Mouse (Mus musculus) neural tube, embryonic 13.5 days (tissue): ENCODE results near the gene Dcn. TPM values are rescaled to one million over a fixed set of nuclear protein-coding genes. Genes with fewer than 3 reads are reported as not detected.

Experiments
- ATAC-seq: fragments of 200-750 bp; cut with Nextera tagmentation; 2 replicates; pipeline ENCODE4 v1.8.0; 2017; ENCODE audit warnings: low read depth, mild to moderate bottlenecking, moderate TSS enrichment, moderate library complexity
- H3K27ac ChIP-seq: fragments of 300-500 bp; sonication (generic); replicated peaks from 2 replicates; pipeline ENCODE4 v1.5.1; 2015; ENCODE audit warnings: moderate library complexity, mild to moderate bottlenecking, inconsistent platforms
- H3K27me3 ChIP-seq: fragments of 300-500 bp; sonication (generic); 2 replicates; pipeline ENCODE4 v1.6.1; 2015; ENCODE audit warnings: mild to moderate bottlenecking, inconsistent platforms
- H3K36me3 ChIP-seq: fragments of 300-500 bp; sonication (generic); 2 replicates; pipeline ENCODE4 v1.6.1; 2015; ENCODE audit warnings: mild to moderate bottlenecking, inconsistent platforms
- H3K4me1 ChIP-seq: fragments of 300-500 bp; sonication (generic); replicated peaks from 2 replicates; pipeline ENCODE4 v1.6.1; 2015; ENCODE audit warnings: inconsistent platforms
- H3K4me2 ChIP-seq: fragments of 300-500 bp; sonication (generic); 2 replicates; pipeline ENCODE4 v1.6.1; 2015; ENCODE audit warnings: inconsistent platforms, mild to moderate bottlenecking, moderate library complexity
- H3K4me3 ChIP-seq: fragments of 300-500 bp; sonication (generic); 2 replicates; pipeline ENCODE4 v1.5.1; 2015; ENCODE audit warnings: mild to moderate bottlenecking, inconsistent platforms
- H3K9ac ChIP-seq: fragments of 300-500 bp; sonication (generic); 2 replicates; pipeline ENCODE4 v1.6.1; 2015; ENCODE audit warnings: moderate library complexity, mild to moderate bottlenecking, inconsistent platforms
- H3K9me3 ChIP-seq: fragments of 300-500 bp; sonication (generic); 2 replicates; pipeline ENCODE4 v1.6.1; 2016; ENCODE audit warnings: inconsistent platforms
- WGBS: fragments of 180-500 bp; shearing (Covaris S2); methylation state at CpG from one replicate; pipeline ENCODE4 v1.1.7; 2015; 5-methylcytosine and 5-hydroxymethylcytosine counted together
- polyA plus RNA-seq: library from polyadenylated mRNA; unstranded; fragments of >200 nt; fragmentation: Nextera tagmentation; extraction: Ambion mirVana; gene quantifications from 2 replicates; pipeline ENCODE4 v1.2.1, GENCODE M21; 2015

Dcn gene
- polyA plus RNA-seq, 1 experiment from 2014 or later, result 150 TPM

DNA sequence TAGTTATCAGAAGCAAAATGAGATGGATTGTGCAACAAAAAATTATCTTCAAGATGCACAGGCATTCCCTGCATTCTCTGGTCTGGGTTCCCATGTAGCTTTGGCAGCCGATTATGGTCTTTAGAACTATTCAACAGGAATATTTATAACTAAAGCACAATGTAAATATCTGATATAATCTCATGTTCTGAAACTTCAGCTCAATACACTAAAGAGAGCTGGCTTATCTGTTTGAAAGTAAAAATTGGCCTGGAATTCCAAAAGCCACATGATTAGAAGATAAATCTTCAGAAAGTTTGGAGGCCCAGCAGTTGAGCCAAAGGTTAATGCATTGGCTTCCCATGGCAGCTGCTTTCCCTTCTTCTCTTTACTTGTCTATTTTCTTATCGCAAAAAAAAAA, 4.6 kb downstream of the Dcn start:
- 68% methylated on average over 2 of the region's 2 CpGs for WGBS
- H3K4me2 ChIP-seq, result no peak overlapping the region
- ATAC-seq, result no peak

DNA sequence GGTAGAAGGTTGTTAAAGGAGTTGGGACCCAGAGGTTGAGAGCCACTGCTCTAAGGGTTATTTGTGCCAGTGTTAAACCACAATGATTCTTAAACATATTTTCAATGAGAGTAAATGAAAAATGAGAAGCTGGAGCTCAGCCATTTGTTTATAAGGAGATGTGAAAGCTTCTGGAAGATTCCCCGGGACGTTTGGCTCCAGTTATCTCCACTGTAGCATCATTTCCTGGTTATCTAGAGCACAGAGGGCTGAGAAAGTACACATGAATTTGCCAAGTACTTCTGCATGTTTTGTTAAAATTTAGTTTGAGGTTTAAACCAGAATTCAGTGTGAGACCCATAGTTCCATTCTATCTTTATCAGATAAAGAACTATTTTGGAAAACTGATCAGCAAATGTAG, 5.7 kb downstream of the Dcn start:
- Histone ChIP-seq H3K4me3 (no peak overlapping the region), H3K4me1 (no peaks in the 10 kb centered on the region), H3K9ac (no peak overlapping the region), H3K27me3 (no peaks in the 10 kb centered on the region), H3K27ac (no peak overlapping the region), H3K4me2 (no peak overlapping the region), H3K9me3 (no peaks in the 10 kb centered on the region), H3K36me3 (no peaks in the 10 kb centered on the region)
- ATAC-seq, result no peak
- WGBS, result 74% methylated on average over 2 of the region's 2 CpGs

More for the DNA sequence above, 4.6 kb downstream of the Dcn start:
- Histone ChIP-seq H3K27me3 (no peaks in the 10 kb centered on the region), H3K9ac (no peak overlapping the region), H3K4me1 (peaks cover 9% of the 10 kb centered on the region), H3K36me3 (no peaks in the 10 kb centered on the region), H3K4me3 (no peak overlapping the region), H3K27ac (no peak overlapping the region), H3K9me3 (no peaks in the 10 kb centered on the region)

DNA sequence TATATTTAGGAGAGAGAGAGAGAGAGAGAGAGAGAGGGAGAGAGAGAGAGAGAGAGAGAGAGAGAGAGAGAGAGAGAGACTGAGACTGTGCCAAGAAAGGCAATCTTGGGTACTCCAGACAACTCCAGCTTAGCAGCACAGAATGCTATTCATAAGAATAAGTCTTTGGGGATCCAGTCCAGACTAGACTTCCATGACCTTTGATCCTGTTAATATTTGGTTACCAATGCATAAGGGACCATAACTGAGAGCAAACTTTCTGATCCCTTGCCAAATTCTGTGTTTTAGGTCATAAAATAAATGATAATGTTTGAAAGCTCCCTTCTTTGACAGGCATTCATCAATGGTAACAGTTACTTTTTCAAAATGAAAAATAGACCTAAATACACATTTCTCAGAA, 6.7 kb downstream of the Dcn start:
- Histone ChIP-seq H3K36me3 (no peaks in the 10 kb centered on the region), H3K9ac (no peak overlapping the region), H3K4me3 (no peak overlapping the region), H3K4me1 (no peaks in the 10 kb centered on the region), H3K27ac (no peak overlapping the region), H3K27me3 (no peaks in the 10 kb centered on the region), H3K9me3 (no peaks in the 10 kb centered on the region), H3K4me2 (no peak overlapping the region)
- ATAC-seq, result no peak

DNA sequence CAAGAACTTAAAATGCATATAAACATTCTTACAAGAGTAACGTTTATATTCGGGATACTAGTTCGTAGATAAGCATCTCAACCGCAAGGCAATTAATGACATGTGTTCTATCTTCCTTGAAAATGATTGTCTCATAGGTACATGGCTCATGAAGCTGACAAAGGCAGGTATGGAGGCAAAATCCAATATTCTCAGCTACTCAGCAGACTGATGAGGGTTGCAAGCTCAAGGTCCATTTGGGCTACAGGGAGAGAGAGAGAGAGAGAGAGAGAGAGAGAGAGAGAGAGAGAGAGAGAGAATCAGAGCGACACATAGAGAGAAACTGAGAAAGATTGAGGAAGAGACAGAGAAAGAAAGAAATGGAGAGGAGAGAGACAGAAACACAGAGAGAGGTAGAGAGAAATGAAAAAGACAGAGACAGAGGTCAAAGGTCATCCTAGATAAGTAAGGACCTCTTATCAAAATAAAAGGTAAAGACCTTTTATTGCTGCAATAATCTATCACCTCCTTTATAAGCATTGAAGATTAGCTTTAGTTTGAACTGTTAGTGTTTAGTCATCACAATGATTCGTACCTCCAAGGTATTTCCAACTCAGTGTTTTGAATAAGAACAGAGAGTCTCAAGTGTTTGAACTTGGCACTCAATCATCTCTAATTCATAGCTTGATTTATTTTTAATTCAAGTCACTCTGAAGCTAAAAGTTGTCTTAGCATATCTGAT, 8.0 kb downstream of the Dcn start:
- no peak overlapping the region for H3K4me3 ChIP-seq
- no peak overlapping the region for H3K4me2 ChIP-seq

DNA sequence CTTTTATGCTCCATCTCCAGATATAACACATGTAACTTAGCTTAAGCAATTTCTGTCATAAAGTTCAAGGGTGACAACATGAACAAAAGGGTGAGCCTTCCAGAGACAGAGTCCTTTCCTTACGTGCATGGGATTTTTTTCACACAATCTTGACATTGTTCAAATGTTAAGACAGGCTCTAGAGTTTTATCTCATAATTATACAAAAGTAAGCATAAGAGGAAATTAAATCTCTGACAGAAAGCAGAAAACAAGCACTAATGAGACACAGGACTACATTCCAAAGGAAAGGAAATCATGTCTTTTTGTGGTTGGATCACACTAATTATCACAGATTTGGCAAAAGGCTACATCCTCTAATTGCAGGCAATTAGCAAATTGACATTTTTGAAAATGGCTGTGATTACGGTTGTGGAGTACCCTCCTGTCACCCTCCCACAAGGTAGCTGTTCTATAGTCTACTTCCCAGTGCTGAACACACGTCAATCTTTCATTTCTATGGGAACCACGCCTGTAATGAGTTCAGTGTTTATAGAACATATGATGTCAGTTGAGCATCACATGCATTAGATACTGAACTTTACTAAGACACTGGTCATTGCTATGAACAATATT, 13.1 kb downstream of the Dcn start:
- no peak overlapping the region for H3K4me3 ChIP-seq
- no peaks in the 10 kb centered on the region for H3K27me3 ChIP-seq
- no peaks in the 10 kb centered on the region for H3K9me3 ChIP-seq
- H3K4me2 ChIP-seq, result no peak overlapping the region
- no peaks in the 10 kb centered on the region for H3K36me3 ChIP-seq
- no peak overlapping the region for H3K27ac ChIP-seq
- WGBS, result 78% methylated on average over 4 of the region's 4 CpGs
- H3K9ac ChIP-seq, result no peak overlapping the region
- H3K4me1 ChIP-seq, result no peaks in the 10 kb centered on the region
- ATAC-seq, result no peak

More for the DNA sequence above, 8.0 kb downstream of the Dcn start:
- ATAC-seq, result no peak
- Histone ChIP-seq H3K36me3 (no peaks in the 10 kb centered on the region), H3K27me3 (no peaks in the 10 kb centered on the region), H3K27ac (no peak overlapping the region), H3K9me3 (no peaks in the 10 kb centered on the region), H3K4me1 (no peaks in the 10 kb centered on the region), H3K9ac (no peak overlapping the region)
- 91% methylated on average over 6 of the region's 6 CpGs for WGBS

DNA sequence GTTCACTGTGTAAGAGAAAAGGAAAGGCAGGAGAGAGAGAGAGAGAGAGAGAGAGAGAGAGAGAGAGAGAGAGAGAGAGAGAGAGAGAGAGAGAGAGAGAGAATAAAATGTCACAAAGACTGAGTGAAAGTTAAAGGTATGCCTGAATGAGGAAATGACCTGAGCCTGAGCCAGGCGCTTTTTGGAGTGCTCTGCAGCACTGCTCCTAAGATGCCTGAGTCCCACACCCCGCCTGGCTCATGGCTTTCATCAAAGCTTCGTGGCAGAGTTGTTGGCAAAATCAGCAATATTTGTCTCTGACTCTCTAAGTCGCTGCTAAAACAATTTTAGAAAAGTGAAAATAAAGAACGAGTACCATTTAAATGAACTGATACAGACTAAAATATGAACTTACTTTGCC, 18.2 kb downstream of the Dcn start:
- no peak for ATAC-seq
- Histone ChIP-seq H3K4me2 (no peak overlapping the region), H3K4me1 (no peaks in the 10 kb centered on the region), H3K27ac (no peak overlapping the region), H3K9ac (no peak overlapping the region), H3K4me3 (no peak overlapping the region), H3K27me3 (no peaks in the 10 kb centered on the region), H3K9me3 (no peaks in the 10 kb centered on the region), H3K36me3 (no peaks in the 10 kb centered on the region)
- WGBS, result 63% methylated on average over 5 of the region's 5 CpGs

DNA sequence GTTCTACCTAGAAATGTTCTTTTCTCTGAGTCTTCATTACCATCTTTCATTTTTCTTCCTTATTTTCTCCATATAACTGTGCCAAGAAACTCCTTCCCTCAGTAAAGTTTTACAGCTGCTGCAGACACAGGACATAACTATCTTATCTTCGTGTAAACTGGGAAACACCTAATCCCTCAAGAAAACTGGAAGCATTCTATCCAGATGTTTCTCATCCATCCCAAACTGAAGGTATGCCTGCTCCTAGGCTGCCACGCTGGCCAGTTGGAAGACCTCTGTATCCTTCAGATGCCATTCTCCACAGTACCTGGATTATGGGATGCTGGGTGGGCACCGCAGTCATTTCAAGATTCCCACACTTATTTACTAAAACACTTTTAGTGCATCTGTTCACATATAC, 44.0 kb downstream of the Dcn start:
- H3K36me3 ChIP-seq, result no peaks in the 10 kb centered on the region
- H3K27ac ChIP-seq, result no peak overlapping the region
- no peaks in the 10 kb centered on the region for H3K27me3 ChIP-seq
- H3K4me2 ChIP-seq, result no peak overlapping the region
- H3K9ac ChIP-seq, result no peak overlapping the region
- ATAC-seq, result no peak
- H3K4me3 ChIP-seq, result no peak overlapping the region
- H3K9me3 ChIP-seq, result no peaks in the 10 kb centered on the region
- 93% methylated on average over 3 of the region's 3 CpGs for WGBS
- H3K4me1 ChIP-seq, result no peaks in the 10 kb centered on the region

DNA sequence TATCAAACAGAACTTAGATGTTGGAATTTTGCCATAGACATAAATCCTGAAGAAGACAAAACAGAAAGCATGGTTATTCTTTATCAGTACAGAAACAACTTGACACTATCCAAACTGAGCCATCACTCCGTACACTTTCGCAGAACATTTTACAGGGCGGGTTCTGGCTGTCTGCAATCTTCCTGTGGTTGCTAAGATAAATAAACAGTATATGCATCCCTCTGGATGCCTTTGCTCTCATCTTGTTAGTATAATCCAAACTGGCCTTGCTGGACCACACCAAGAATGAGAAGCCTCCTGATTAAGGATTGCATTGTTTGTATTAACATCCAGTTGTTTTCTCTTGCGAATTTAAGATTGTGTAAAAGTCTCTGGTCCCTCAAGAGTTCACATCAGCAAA, 56.3 kb downstream of the Dcn start:
- no peak overlapping the region for H3K4me3 ChIP-seq
- H3K27me3 ChIP-seq, result no peaks in the 10 kb centered on the region
- ATAC-seq, result no peak
- no peaks in the 10 kb centered on the region for H3K4me1 ChIP-seq
- no peak overlapping the region for H3K27ac ChIP-seq
- no peaks in the 10 kb centered on the region for H3K36me3 ChIP-seq
- no peak overlapping the region for H3K9ac ChIP-seq
- 85% methylated on average over 4 of the region's 4 CpGs for WGBS
- no peaks in the 10 kb centered on the region for H3K9me3 ChIP-seq
- no peak overlapping the region for H3K4me2 ChIP-seq

DNA sequence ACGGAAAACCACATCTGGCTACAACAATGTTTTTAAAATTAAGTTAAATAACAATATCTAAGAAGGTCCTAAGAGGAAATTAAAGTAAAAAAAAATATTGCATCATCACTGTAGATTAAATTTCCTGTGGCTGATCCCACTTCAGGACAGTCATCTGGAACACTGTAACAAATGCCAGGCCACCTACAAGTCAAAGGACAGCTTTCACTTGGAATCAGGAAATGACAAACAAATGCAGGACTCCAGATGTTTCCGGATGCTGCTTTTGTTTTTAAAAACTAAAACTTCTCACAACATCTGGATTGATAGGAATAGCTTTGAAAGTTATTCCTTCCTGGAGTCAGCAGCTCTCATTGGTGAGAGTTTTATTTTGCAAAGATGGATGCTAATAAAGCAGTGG, 57.5 kb downstream of the Dcn start:
- no peaks in the 10 kb centered on the region for H3K27me3 ChIP-seq
- H3K27ac ChIP-seq, result no peak overlapping the region
- no peak overlapping the region for H3K9ac ChIP-seq
- no peaks in the 10 kb centered on the region for H3K4me1 ChIP-seq
- H3K4me3 ChIP-seq, result no peak overlapping the region
- no peak for ATAC-seq
- H3K36me3 ChIP-seq, result no peaks in the 10 kb centered on the region
- WGBS, result 83% methylated on average over 2 of the region's 2 CpGs
- H3K4me2 ChIP-seq, result no peak overlapping the region
- no peaks in the 10 kb centered on the region for H3K9me3 ChIP-seq

DNA sequence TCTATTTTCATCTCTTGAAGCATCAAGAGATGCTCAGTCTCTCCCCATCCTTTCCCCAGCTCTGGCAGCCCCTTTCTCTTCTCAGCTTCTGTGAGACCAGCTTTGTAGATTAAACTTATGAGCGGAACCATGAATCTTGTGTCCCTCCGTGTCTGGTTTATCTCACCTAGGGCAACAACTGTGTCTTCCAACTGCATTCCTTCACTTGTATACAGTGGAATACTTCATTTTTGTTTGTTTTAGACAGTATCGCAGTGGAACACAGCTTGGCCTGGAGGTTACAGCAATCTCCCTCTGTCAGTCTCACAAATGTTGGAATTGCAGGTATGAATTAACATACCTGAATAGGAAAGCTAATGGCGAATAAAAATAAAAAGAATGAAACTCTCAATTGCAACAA, 58.8 kb downstream of the Dcn start:
- no peaks in the 10 kb centered on the region for H3K36me3 ChIP-seq
- ATAC-seq, result no peak
- 95% methylated on average over 4 of the region's 4 CpGs for WGBS
- H3K4me2 ChIP-seq, result no peak overlapping the region
- H3K9me3 ChIP-seq, result no peaks in the 10 kb centered on the region
- no peak overlapping the region for H3K4me3 ChIP-seq
- no peaks in the 10 kb centered on the region for H3K4me1 ChIP-seq
- H3K27ac ChIP-seq, result no peak overlapping the region
- H3K9ac ChIP-seq, result no peak overlapping the region
- no peaks in the 10 kb centered on the region for H3K27me3 ChIP-seq

DNA sequence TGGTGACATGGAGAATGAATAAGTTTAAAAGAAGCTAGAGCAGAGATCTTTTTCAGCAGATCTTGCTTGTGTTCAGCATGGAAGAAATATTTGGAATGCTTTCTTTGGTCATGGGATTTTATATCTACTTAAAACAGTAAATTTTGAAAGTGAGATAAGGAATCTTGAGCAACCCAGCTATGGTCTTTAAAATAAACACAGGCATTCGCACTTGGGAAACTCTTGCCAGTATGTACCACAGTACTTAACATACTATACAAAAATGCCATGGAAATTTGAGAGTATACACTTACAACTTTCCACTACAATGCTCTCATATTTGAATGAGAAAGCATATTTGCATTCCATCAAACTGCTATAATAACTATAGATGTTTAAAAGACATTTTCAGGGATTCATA, 68.3 kb downstream of the Dcn start:
- Histone ChIP-seq H3K27me3 (no peaks in the 10 kb centered on the region), H3K4me3 (no peak overlapping the region), H3K27ac (no peak overlapping the region), H3K36me3 (no peaks in the 10 kb centered on the region), H3K9ac (no peak overlapping the region), H3K4me1 (no peaks in the 10 kb centered on the region), H3K4me2 (no peak overlapping the region), H3K9me3 (no peaks in the 10 kb centered on the region)
- 95% methylated on average over 1 of the region's 1 CpGs for WGBS
- no peak for ATAC-seq

DNA sequence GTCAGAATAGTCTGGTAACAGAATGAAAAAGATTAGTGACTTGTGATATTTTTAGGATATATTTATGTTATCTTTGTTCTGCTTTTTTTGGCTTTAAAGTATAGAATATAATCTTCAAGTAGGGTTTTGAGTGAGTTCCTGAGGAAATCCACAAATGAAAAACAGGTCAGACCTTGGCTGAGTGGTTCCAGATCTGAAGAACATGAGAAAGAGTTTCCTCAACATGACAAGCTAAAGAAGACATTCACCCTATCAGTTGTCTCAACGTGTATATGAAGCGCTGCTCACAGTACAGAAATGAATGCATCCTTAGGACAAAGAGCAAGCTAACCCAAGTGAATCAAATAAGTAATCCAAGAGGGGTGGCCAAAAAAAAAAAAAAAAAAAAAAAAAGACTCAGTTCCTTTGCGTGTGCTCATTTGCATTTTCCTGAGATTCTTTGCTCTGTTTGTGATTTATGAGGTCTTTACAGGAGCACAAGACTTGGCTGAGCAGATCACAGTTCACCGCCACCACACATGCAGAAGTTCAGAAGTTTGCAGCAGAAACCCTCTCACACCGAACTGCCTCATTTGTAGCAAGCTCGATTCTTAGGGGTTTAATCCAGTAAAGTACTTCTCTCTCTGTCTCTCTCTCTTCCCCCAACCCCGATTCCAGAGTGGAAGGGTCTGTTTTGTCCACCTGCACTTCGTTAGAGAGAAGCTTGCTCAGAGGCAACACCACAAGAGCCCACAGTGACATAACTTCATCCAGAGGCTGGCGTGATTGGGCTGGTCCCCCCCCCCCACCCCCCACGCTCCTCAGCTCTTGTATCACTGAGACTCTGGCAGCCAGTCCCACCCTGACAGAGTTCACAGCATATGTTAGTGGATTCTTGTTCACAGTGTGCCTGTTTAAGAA, 85.8 kb downstream of the Dcn start, which contains the start of gene Lum:
Lum (plus strand) TSS at position 172 of the 900 bp plus-strand sequence.
- Histone ChIP-seq H3K9ac (no peak within 1 kb of the TSS), H3K4me3 (no peak within 1 kb of the TSS), H3K27me3 (no peaks in the 10 kb centered on the region), H3K27ac (no peak within 1 kb of the TSS), H3K4me1 (no peaks in the 10 kb centered on the region), H3K36me3 (no peaks in the 10 kb centered on the region), H3K9me3 (no peaks in the 10 kb centered on the region), H3K4me2 (peak within 1 kb of the TSS; percentile 11; the same call in 1 of the 2 replicates)
- no peak for ATAC-seq
- 53% methylated on average over 10 of the region's 10 CpGs for WGBS
